Mouse (Mus musculus) liver, embryonic 14.5 days (tissue): ENCODE data around the gene Hoxb2.

Experiments
- CTCF ChIP-seq: IDR thresholded peaks from 2 replicates; pipeline ENCODE4 v1.5.1; 2016; ENCODE audit warnings: antibody characterized with exemption, low read depth, control low read depth
- EP300 ChIP-seq: IDR thresholded peaks from 2 replicates; pipeline ENCODE4 v1.6.1; 2016; ENCODE audit warnings: antibody characterized with exemption, low read depth

DNA sequence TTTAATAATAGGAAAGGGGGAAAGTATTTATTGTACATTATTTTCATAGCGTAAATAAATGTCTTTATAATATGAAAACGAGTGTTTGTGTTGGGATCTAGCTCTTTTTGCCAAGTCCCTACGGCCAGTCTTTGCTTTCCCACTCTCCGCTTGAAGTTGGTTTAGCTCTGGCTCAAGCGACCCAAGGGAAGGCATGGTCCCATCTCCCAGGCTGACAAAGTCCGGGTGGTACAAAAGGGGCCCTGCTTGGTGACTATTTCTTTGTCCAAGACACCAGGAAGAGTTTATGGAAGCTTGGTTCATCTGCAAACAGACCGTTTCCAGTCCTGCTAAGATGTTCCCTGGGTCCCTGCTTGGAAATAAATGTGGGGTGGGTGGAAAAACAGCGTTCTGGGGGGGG lies 3.6 kb downstream of the Hoxb2 start:
- TF ChIP-seq CTCF: no peak
- no peak for TF ChIP-seq EP300
